Mouse (Mus musculus) 3T3-L1 (cell line): ENCODE results near the gene Mmgt2.

Experiments
- DNase-seq: peaks from one replicate; pipeline ENCODE4 v3.0.0-alpha.2; 2015; ENCODE audit warnings: low read depth, low spot score

Mmgt2 gene

GRCm38 (mm10) chr11:62648591-62649391, at the start of gene Mmgt2:
TSS of gene Mmgt2 (plus strand) at chr11:62648664.
- DNase-seq = peak; percentile 87

- peak; percentile 35 for DNase-seq
These were observed 46.5 kb upstream of the Mmgt2 start for GRCm38 (mm10) chr11:62601732-62602618.

DNA sequence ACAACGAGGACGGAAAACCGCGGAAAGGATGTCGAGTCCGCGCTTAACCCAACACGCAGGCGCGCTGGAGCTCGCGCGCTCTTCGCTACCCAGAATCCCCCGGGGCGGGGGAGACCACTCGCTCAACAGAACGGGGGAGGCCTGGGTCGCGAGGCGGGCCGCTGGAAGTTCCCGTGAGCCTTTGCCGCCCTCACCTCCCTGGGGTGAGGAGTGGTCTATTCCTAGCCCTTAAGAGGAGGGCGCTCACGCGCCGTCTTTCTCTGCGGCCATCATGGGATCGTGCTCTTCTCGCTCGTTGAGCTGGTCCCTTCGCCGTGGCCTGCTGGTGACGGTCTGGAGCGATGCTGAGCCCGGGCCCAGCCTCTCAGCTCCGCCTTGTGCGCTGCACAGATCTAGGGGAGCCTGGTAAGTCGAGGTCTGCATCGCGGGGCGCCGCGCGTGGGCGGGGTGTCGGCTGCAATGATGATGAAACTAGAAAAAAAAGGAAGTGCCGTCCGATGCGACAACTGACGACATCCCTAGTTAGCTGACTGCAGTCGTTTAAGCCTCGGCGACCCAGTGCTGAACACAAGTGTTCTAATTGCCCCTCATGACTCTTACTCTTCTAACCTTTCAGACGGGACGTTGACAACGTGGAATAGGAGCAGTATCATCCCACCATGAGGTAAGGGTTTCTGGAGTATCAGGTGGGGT, 45.7 kb upstream of the Mmgt2 start:
- DNase-seq = peak; percentile 96

DNA sequence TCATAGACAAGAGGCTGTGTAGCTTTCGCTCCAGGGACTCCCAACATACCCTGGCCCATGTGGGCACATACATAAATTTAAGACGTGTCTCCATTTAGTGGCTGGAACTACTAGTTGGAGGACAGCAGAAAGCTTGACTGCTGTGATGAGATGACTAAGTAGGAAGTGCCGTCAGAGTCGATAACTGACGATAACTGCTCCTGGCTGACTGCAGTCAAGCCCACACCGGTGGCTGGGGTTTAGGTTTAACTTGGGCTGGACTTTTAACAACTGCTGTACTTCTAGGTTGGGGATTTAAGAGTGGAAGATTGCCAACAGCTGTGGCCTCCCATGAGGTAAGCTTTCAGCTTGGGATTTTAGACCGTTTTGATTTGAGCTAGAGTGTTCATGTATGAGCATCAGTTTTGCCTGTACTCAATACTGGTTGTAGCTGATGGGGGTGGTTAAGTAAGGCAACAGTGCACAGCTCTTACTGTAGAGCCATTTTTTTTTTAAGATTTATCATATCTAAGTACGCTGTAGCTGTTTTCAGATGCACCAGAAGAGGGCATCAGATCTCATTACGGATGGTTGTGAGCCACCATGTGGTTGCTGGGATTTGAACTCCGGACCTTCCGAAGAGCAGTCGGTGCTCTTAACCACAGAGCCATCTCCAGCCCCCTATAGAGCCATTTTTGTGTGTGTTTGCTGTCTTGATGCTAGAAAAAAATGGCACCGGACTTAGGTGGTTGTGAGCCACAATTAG, 45.0 kb upstream of the Mmgt2 start:
- DNase-seq = peak; percentile 58

DNA sequence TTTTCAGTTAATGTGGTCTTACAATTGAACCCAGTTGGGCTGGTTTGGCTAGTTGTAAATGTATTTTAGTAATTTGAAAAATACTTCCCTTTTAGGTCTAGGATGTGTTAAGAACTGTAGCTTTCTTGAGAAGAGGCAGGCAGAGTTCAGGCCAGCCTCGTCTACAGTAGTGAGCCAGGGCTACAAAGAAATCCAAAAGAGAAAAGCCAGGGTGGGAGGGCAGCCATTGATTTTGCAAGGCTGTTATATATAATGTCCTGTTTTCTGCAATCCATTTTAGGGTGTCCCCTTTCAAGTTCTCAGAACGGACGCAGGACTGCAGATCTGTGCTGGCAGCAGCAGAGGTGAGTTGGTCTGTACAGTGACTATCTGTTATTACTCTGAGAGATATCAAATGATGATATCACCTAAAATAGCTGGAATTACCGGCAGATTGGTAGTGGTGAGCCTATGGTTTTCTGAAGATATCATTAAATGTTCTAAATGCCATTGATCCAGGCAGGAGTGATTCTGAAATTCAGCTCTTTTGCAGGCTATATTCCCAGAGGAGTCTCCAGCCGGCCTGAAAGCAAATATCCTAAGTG, 44.2 kb upstream of the Mmgt2 start:
- DNase-seq = peak; percentile 25

- peak; percentile 54 for DNase-seq
These were observed 43.4 kb upstream of the Mmgt2 start for GRCm38 (mm10) chr11:62604886-62605618.

- DNase-seq = no peak
These were observed 42.7 kb upstream of the Mmgt2 start for GRCm38 (mm10) chr11:62605619-62606298.

GRCm38 (mm10) chr11:62606299-62607169, 41.9 kb upstream of the Mmgt2 start:
- peak; percentile 42 for DNase-seq

- DNase-seq = no peak
These were observed 41.1 kb upstream of the Mmgt2 start for GRCm38 (mm10) chr11:62607170-62607951.

DNA sequence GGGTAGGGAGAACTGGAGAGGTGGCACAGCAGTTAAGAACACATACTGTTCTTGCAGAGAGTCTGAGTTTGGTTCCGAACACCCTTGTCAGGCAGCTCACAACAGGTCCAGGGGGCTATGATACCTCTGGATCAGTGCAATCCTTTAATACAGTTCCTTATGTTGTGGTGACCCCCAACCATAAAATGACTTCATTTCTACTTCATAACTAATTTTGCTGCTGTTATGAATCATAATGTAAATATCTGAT, 40.6 kb upstream of the Mmgt2 start:
- no peak for DNase-seq

GRCm38 (mm10) chr11:62608826-62609675, 39.4 kb upstream of the Mmgt2 start:
- DNase-seq = no peak

GRCm38 (mm10) chr11:62610304-62610703, 38.2 kb upstream of the Mmgt2 start:
- DNase-seq = no peak

DNA sequence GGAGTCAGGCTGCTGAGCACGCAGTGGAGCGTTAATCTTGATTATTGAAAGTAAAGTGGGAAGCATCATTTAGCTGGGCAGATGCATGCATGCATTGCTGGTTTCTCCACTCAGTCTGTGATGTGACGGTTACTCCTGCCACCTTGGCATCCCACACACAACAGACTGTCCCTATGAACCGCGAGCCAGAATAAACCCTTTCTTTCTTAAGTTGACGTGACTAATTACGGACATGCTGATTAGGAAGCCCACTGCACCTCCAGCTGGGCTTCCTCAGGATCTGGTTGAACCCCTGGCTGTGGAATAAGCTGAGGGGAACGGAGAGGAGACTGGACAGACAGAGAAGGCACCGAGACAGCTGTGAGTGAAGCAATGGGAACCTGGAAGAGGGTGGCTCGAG, 35.9 kb upstream of the Mmgt2 start:
- DNase-seq = no peak

- peak; percentile 95 for DNase-seq
These were observed 34.7 kb upstream of the Mmgt2 start for GRCm38 (mm10) chr11:62613657-62614365.

GRCm38 (mm10) chr11:62614876-62615410, 33.5 kb upstream of the Mmgt2 start:
- DNase-seq = no peak

DNA sequence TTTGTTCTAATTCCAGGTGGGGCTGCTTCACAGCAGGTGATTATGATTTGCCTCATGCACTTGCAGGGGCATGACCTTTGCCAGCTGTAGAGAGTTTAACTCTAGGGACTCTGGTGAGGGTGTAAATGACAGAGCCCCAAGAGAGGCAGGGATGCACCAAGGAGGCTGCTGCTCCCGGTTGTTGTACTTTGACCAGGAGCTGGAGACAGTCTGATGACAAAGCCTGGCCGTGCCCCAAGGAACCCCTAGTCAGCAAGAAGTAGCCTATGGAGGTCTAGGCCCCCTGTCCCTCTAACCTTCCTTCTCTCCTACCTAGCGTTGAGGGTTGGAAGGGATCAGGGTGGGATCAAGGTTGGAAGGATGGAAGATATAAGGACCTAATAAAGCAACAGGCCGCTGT, 33.0 kb upstream of the Mmgt2 start:
- no peak for DNase-seq
